Mouse (Mus musculus) heart, embryonic 11.5 days (tissue): ENCODE results near the gene Smtn. TPM values are rescaled to one million over a fixed set of nuclear protein-coding genes. Genes with fewer than 3 reads are reported as not detected.
A peak's percentile ranks its signal among the peaks of the same experiment; 100 is the strongest.

Experiments
- ATAC-seq: fragments of 200-750 bp; cut with Nextera tagmentation; replicated peaks from 2 replicates; pipeline ENCODE4 v1.8.0; 2017; ENCODE audit warnings: moderate library complexity; ENCODE audit not compliant: insufficient number of reproducible peaks, low FRiP score, low TSS enrichment
- H3K27ac ChIP-seq: fragments of 300-500 bp; sonication (generic); 2 replicates; pipeline ENCODE4 v1.5.1; 2014; ENCODE audit warnings: mild to moderate bottlenecking, low read depth, low read length
- H3K27me3 ChIP-seq: fragments of 300-500 bp; sonication (generic); 2 replicates; pipeline ENCODE4 v1.6.1; 2014; ENCODE audit warnings: mild to moderate bottlenecking, low read length, mixed read lengths; ENCODE audit not compliant: control insufficient read depth, insufficient read depth
- H3K36me3 ChIP-seq: fragments of 300-500 bp; sonication (generic); 2 replicates; pipeline ENCODE4 v1.6.1; 2014; ENCODE audit warnings: mild to moderate bottlenecking, low read length, moderate library complexity, mixed read lengths; ENCODE audit not compliant: control insufficient read depth, insufficient read depth
- H3K4me1 ChIP-seq: fragments of 300-500 bp; sonication (generic); 2 replicates; pipeline ENCODE4 v1.6.1; 2014; ENCODE audit warnings: low read length; ENCODE audit not compliant: control insufficient read depth, insufficient read depth
- H3K4me2 ChIP-seq: fragments of 300-500 bp; sonication (generic); 2 replicates; pipeline ENCODE4 v1.6.1; 2014; ENCODE audit warnings: mild to moderate bottlenecking, moderate library complexity
- H3K4me3 ChIP-seq: fragments of 300-500 bp; sonication (generic); 2 replicates; pipeline ENCODE4 v1.5.1; 2014; ENCODE audit warnings: low read depth, low read length
- H3K9ac ChIP-seq: fragments of 300-500 bp; sonication (generic); 2 replicates; pipeline ENCODE4 v1.6.1; 2014; ENCODE audit warnings: mild to moderate bottlenecking, low read depth, low read length, moderate library complexity
- H3K9me3 ChIP-seq: fragments of 300-500 bp; sonication (generic); replicated peaks from 2 replicates; pipeline ENCODE4 v1.6.1; 2016; ENCODE audit warnings: low read length; ENCODE audit not compliant: control insufficient read depth
- WGBS: fragments of 180-500 bp; shearing (Covaris S2); extraction: QIAGEN DNeasy Blood & Tissue Kit; methylation state at CpG from one replicate; pipeline ENCODE4 v1.1.7; 2014; ENCODE audit not compliant: insufficient replicate concordance; 5-methylcytosine and 5-hydroxymethylcytosine counted together
- polyA plus RNA-seq: library from polyadenylated mRNA; unstranded; fragments of >200 nt; fragmentation: Nextera tagmentation; extraction: Ambion mirVana; gene quantifications from 2 replicates; pipeline ENCODE4 v1.2.1, GENCODE M21; 2014

The Smtn gene
- polyA plus RNA-seq, 1 experiment from 2014 or later: 66.9 TPM

DNA sequence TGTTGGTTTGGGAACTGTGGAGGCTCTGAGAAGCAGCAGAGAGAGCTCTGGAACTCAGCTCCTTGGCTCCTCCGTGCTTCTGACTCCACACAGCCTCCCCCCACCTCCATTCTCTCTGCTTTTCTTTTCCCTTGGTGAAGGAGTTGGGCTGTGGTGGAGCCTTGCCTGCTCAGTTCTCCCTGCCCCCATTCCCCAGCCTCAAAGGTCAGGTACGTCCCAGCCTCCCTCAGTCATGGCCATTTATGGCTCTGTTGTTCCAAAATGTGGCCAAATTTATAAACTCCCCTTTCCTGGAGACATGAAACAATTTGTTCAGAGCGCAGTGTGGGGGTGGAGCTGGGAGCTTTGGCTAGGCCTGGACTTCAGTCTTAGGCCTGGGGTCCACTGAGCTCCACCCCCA is 34.8 kb upstream of the Smtn start:
- H3K27ac ChIP-seq: 0 out of 2 replicates have a peak overlapping the region, but pooled peaks have one; percentile 5
- H3K4me3 ChIP-seq: no peak overlapping the region
- H3K9me3 ChIP-seq: no peaks in the 10 kb centered on the region
- H3K36me3 ChIP-seq: no peaks in the 10 kb centered on the region
- no peaks in the 10 kb centered on the region for H3K27me3 ChIP-seq
- no peak for ATAC-seq
- no peak overlapping the region for H3K4me2 ChIP-seq
- H3K9ac ChIP-seq: no peak overlapping the region
- peaks cover 10% of the 10 kb centered on the region for H3K4me1 ChIP-seq
- WGBS: 39% methylated on average over 3 of the region's 3 CpGs

DNA sequence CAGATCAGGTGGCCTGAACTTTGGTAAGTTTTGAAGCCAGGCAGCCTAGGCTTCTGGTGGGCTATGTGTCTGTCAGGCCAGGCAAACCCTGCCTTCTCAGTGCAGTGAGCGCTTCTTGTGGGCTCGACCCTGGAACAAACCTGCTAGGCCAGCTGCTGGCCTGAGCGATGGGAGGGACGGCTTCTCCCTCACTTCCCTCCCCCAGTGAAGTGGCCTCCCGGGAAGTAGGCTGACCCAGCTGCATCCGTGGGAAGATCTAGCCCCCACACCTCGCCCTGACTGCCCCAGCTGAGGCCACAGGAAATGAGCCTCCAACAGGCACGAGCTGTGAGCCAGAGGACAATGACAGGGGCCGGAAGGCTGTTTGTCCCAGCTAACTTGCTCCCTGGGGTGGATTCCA is 32.7 kb upstream of the Smtn start:
- no peaks in the 10 kb centered on the region for H3K27me3 ChIP-seq
- peaks cover 10% of the 10 kb centered on the region for H3K4me1 ChIP-seq
- H3K4me2 ChIP-seq: no peak overlapping the region
- 12% methylated on average over 9 of the region's 9 CpGs for WGBS
- H3K9ac ChIP-seq: peak overlapping the region; percentile 23; the same call in 1 of the 2 replicates
- peak; percentile 71 for ATAC-seq
- no peak overlapping the region for H3K4me3 ChIP-seq
- H3K27ac ChIP-seq: peak overlapping the region; percentile 76
- H3K9me3 ChIP-seq: no peaks in the 10 kb centered on the region
- no peaks in the 10 kb centered on the region for H3K36me3 ChIP-seq

DNA sequence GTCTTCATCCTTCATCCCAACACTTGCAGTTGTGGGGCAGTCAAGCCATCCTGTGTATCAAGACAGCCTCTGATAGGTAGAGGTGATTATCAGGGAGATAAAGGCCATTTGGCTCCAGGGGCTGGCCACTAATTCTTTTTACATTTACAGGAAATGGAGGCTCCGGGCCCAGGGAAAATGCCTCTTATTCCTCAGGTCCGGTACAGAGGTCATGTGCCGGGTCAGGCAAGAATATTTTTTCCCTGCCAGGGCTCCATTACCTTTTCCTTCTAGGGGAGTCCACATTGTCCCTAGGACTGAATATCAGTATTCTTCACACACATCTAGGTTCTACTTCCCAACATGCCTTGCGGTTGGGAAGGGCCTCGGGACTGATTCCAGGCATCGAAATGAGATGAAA is 31.8 kb upstream of the Smtn start:
- peaks cover 10% of the 10 kb centered on the region for H3K4me1 ChIP-seq
- H3K27me3 ChIP-seq: no peaks in the 10 kb centered on the region
- H3K9me3 ChIP-seq: no peaks in the 10 kb centered on the region
- no peak overlapping the region for H3K4me3 ChIP-seq
- no peak overlapping the region for H3K27ac ChIP-seq
- no peak overlapping the region for H3K9ac ChIP-seq
- 73% methylated on average over 6 of the region's 6 CpGs for WGBS
- no peak for ATAC-seq
- no peak overlapping the region for H3K4me2 ChIP-seq
- no peaks in the 10 kb centered on the region for H3K36me3 ChIP-seq

DNA sequence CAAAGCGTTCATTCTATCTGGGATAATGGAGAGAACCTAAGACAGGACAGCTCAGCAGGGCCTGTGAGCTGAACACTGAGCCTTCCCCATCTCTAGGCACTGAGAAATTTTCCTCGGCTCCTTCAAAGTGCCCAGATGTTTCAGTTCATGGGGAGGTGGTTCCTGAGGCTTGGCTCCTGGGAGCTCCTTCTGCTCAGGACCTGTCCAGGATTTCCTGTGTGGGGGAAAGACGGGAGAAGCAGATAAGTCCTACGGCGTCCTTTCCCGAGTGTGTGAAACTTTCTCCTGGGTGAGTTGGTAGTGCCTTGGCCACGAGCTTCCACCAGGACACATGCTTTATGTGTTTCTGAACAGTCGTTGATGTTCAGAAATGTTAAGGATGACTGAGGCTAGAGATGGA is 29.9 kb upstream of the Smtn start:
- Histone ChIP-seq H3K27me3 (no peaks in the 10 kb centered on the region), H3K4me2 (no peak overlapping the region), H3K4me3 (no peak overlapping the region), H3K9me3 (no peaks in the 10 kb centered on the region), H3K4me1 (peaks cover 10% of the 10 kb centered on the region), H3K27ac (no peak overlapping the region), H3K36me3 (no peaks in the 10 kb centered on the region), H3K9ac (no peak overlapping the region)
- no peak for ATAC-seq
- 52% methylated on average over 8 of the region's 8 CpGs for WGBS

DNA sequence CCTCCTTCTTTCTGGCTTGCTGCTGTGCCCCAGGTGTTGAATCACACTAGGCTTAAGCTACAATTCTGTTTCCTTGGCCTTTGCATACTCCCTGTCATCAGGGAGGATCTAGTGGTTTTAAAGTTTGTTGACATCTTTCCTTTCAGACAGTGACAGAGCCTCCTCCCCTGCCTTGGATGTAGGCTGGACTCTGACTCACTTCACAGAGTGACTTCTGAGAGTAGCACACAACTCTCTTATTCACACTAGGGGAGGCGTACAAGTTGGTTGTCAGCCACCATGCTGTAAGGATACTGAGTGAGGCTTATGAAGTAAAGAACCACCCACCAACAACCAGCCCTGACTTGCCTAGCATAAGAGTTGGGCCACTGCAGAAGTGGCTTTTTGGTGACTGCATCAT is 27.5 kb upstream of the Smtn start:
- no peak overlapping the region for H3K27ac ChIP-seq
- WGBS: 83% methylated on average over 1 of the region's 1 CpGs

DNA sequence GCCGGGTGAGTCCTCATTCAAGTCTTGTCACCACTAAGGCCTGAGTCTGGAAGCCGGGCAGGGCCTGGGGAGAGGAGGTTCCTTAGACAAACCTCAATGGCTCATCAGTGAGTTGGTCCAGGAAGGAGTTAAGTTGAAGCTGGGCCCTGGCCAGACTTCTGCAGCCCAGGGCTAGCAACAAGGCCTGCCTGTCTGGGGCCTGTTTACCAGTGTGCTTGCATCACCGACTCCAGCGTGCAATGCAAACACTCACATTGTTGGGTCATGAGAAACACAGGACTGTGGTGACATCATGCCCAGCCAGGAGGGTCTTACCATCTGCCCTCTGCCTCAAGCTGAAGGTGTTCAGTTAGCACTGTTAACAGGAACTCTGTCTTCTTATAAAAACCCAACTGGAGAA is 25.6 kb upstream of the Smtn start:
- H3K9ac ChIP-seq: no peak overlapping the region
- H3K27me3 ChIP-seq: no peaks in the 10 kb centered on the region
- no peaks in the 10 kb centered on the region for H3K36me3 ChIP-seq
- H3K27ac ChIP-seq: no peak overlapping the region
- no peaks in the 10 kb centered on the region for H3K9me3 ChIP-seq
- no peak for ATAC-seq
- no peak overlapping the region for H3K4me3 ChIP-seq
- H3K4me2 ChIP-seq: no peak overlapping the region
- H3K4me1 ChIP-seq: peaks cover 25% of the 10 kb centered on the region
- 69% methylated on average over 4 of the region's 4 CpGs for WGBS

More for the DNA sequence above, 27.5 kb upstream of the Smtn start:
- H3K27me3 ChIP-seq: no peaks in the 10 kb centered on the region
- no peaks in the 10 kb centered on the region for H3K36me3 ChIP-seq
- no peaks in the 10 kb centered on the region for H3K9me3 ChIP-seq
- no peak overlapping the region for H3K9ac ChIP-seq
- peaks cover 18% of the 10 kb centered on the region for H3K4me1 ChIP-seq
- ATAC-seq: no peak
- no peak overlapping the region for H3K4me2 ChIP-seq
- no peak overlapping the region for H3K4me3 ChIP-seq

DNA sequence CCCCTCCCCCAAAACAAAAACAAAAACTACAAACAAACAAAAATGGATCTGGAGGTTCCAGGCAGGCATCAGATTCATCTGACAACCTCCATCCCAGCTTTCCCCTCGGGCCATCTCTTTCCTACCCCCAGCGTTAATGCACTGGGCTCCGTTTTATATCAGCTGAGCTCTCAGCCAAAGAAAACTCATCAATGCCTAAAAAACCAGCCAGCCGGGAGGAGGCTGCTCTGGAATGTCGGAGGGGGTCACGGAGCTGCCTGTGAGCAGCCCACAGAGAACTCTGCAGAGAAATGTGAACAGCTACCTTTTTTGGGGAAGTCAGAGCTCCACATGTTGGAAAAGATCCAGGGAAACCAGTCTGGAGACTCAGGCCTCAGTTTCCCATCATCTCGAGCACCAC is 24.0 kb upstream of the Smtn start:
- 0 out of 2 replicates have a peak, but pooled peaks have one; percentile 23 for ATAC-seq
- 19% methylated on average over 7 of the region's 7 CpGs for WGBS
- Histone ChIP-seq H3K9me3 (no peaks in the 10 kb centered on the region), H3K4me2 (0 out of 2 replicates have a peak overlapping the region, but pooled peaks have one; percentile 2), H3K4me1 (peaks cover 25% of the 10 kb centered on the region), H3K36me3 (no peaks in the 10 kb centered on the region), H3K27ac (peak overlapping the region; percentile 70), H3K9ac (no peak overlapping the region; the same call in 1 of the 2 replicates), H3K27me3 (no peaks in the 10 kb centered on the region), H3K4me3 (no peak overlapping the region)

DNA sequence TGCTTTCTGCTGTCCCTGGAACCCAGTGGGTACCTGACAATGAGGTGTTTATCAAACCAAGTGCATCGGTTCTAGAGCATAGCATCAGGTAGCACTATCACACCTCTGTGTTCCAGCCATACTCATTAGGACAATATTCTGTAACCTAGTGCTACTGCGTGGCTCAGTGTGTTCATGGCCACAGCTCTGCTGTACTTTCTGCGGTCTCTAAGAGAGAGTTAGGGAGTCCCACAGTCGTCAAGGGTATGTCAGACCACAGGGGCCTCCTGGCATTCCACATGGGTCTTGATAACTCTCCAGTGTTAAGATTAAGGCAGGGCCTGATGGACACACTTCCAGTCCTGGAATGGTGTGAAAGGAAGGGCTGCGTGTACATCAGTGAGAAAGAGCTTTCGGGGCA is 23.4 kb upstream of the Smtn start:
- H3K36me3 ChIP-seq: no peaks in the 10 kb centered on the region
- H3K4me2 ChIP-seq: no peak overlapping the region
- H3K4me1 ChIP-seq: peaks cover 25% of the 10 kb centered on the region
- no peaks in the 10 kb centered on the region for H3K27me3 ChIP-seq
- no peak for ATAC-seq
- WGBS: 63% methylated on average over 6 of the region's 6 CpGs
- no peak overlapping the region for H3K9ac ChIP-seq
- H3K4me3 ChIP-seq: no peak overlapping the region
- H3K27ac ChIP-seq: peak overlapping the region; percentile 70
- no peaks in the 10 kb centered on the region for H3K9me3 ChIP-seq

DNA sequence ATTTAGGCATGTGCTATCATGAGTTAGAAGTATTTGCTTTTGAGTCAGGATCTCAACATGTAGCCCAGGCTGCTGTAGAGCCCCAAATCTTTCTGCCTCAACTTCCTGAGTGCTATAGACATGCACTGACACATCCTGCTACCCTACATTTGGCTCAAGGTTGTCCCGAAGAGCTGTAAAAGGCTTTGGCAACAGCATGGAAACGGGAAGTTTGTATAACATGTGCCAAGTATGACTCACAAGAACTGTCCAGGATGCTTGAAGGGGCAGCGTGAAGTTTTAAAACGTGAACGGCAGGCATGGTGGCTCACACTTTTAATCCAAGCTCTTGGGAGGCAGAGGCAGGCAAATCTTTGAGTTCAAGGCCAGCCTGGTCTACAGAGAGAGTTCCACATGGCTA is 19.8 kb upstream of the Smtn start:
- Histone ChIP-seq H3K9ac (no peak overlapping the region), H3K9me3 (no peaks in the 10 kb centered on the region), H3K4me2 (no peak overlapping the region), H3K27ac (no peak overlapping the region), H3K36me3 (no peaks in the 10 kb centered on the region), H3K4me1 (peaks cover 28% of the 10 kb centered on the region), H3K27me3 (no peaks in the 10 kb centered on the region), H3K4me3 (no peak overlapping the region)
- no peak for ATAC-seq
- 69% methylated on average over 5 of the region's 5 CpGs for WGBS
